ENCODE assay signal across 10 mouse cellular contexts in genomic region chr11:117617368-117617908, GRCm38 (mm10). TPM values are rescaled to one million over a fixed set of nuclear protein-coding genes. Genes with fewer than 3 reads are reported as not detected.
DNase-seq lines count a peak whose midpoint lies in the region; ATAC-seq and TF ChIP-seq lines count a peak whose summit lies in the region.
"Had no signal": no experiment of that assay in that cellular context is flagged by ENCODE, and none has a peak within 500 bp of the region (broad histone marks: within the 10 kb centered on the region; RNA-seq: fewer than 3 reads in every experiment).

No protein-coding gene starts in this region.

- WGBS in kidney, adult 2 months, result 19% methylated on average over 16 of the region's 16 CpGs
- 17% methylated on average over 16 of the region's 16 CpGs for WGBS in embryonic facial prominence, embryonic 15.5 days
- WGBS in intestine, embryonic 15.5 days, result 11% methylated on average over 16 of the region's 16 CpGs

- no peak for TF ChIP-seq POLR2A in kidney, adult 2 months (IDR thresholded peaks at IDR 0.05; ENCODE audit: low read depth, low read length)
- TF ChIP-seq POLR2A in myocyte (IDR thresholded peaks at IDR 0.05; ENCODE audit: insufficient read length, low read depth), result no peak

- TF ChIP-seq CTCF in kidney, adult 2 months (conservative IDR thresholded peaks at IDR 0.05; ENCODE audit: insufficient read depth, insufficient read length, low read depth, low read length), result no peak

- DNase-seq in kidney, adult 2 months, result peak; percentile 17
- no peak for DNase-seq in kidney, postnatal 36 days
- DNase-seq in layer of hippocampus, postnatal 10 days (ENCODE audit: low spot score in 2 of 2), result no peak
- DNase-seq in gastrocnemius, postnatal 36 days, result no peak
- DNase-seq: adrenal gland, adult 8-10 months; gastrocnemius, postnatal 10 days had no signal

- H3ac ChIP-seq in myocyte (ENCODE audit: control insufficient read depth, insufficient read length), result no peak overlapping the region

- peak overlapping the region; percentile 42 for H3K4me2 ChIP-seq in embryonic facial prominence, embryonic 15.5 days (replicated peaks)
- peak overlapping the region; percentile 44 for H3K4me2 ChIP-seq in intestine, embryonic 15.5 days (replicated peaks)
- H3K4me2 ChIP-seq in myocyte (ENCODE audit: low read depth), result peak overlapping the region; percentile 9

- ATAC-seq in embryonic facial prominence, embryonic 15.5 days (ENCODE audit: insufficient number of reproducible peaks, low FRiP score, low TSS enrichment, low read depth), result 0 out of 2 replicates have a peak, but pooled peaks have one; percentile 32
- no peak for ATAC-seq in intestine, embryonic 15.5 days
- ATAC-seq in cerebellum, adult (ENCODE audit: insufficient number of reproducible peaks, low FRiP score, low TSS enrichment), result no peak

- no peaks in the 10 kb centered on the region for H3K79me2 ChIP-seq in myocyte (ENCODE audit: control insufficient read depth, insufficient read depth)

- H3K9ac ChIP-seq in embryonic facial prominence, embryonic 15.5 days, result no peak overlapping the region
- H3K9ac ChIP-seq in intestine, embryonic 15.5 days, result no peak overlapping the region

- H3K4me3 ChIP-seq in kidney, adult 2 months (ENCODE audit: insufficient read depth, low read depth, low read length), result no peak overlapping the region
- H3K4me3 ChIP-seq in embryonic facial prominence, embryonic 15.5 days (replicated peaks), result peak overlapping the region; percentile 13; the same call in 1 of the 2 replicates
- H3K4me3 ChIP-seq in intestine, embryonic 15.5 days (replicated peaks), result no peak overlapping the region
- H3K4me3 ChIP-seq in myocyte, result no peak overlapping the region

- no peaks in the 10 kb centered on the region for H3K36me3 ChIP-seq in kidney, adult 2 months (ENCODE audit: control insufficient read depth, insufficient read depth, low read length)
- no peaks in the 10 kb centered on the region for H3K36me3 ChIP-seq in embryonic facial prominence, embryonic 15.5 days
- H3K36me3 ChIP-seq in intestine, embryonic 15.5 days, result no peaks in the 10 kb centered on the region
- H3K36me3 ChIP-seq in myocyte (ENCODE audit: control insufficient read depth, insufficient read depth), result no peaks in the 10 kb centered on the region

- intact Hi-C loops in gastrocnemius, postnatal 36 days (cut with DNase I), result no loop called here

- no peaks in the 10 kb centered on the region for H3K9me3 ChIP-seq in embryonic facial prominence, embryonic 15.5 days (replicated peaks)
- no peaks in the 10 kb centered on the region for H3K9me3 ChIP-seq in intestine, embryonic 15.5 days

- no peaks in the 10 kb centered on the region for H3K27me3 ChIP-seq in kidney, adult 2 months (replicated peaks; ENCODE audit: control insufficient read depth, insufficient read depth, low read length)
- H3K27me3 ChIP-seq in embryonic facial prominence, embryonic 15.5 days, result peaks cover 20% of the 10 kb centered on the region
- peaks cover 22% of the 10 kb centered on the region for H3K27me3 ChIP-seq in intestine, embryonic 15.5 days (replicated peaks)
- peaks cover 25% of the 10 kb centered on the region for H3K27me3 ChIP-seq in myocyte (ENCODE audit: control insufficient read depth, insufficient read depth, insufficient read length)

- no peak overlapping the region for H3K27ac ChIP-seq in kidney, adult 2 months (ENCODE audit: insufficient read depth, low read depth, low read length)
- H3K27ac ChIP-seq in embryonic facial prominence, embryonic 15.5 days (replicated peaks), result peak overlapping the region; percentile 66
- no peak overlapping the region for H3K27ac ChIP-seq in intestine, embryonic 15.5 days

- no peaks in the 10 kb centered on the region for H3K4me1 ChIP-seq in kidney, adult 2 months (ENCODE audit: control insufficient read depth, insufficient read depth, low read length)
- peaks cover 30% of the 10 kb centered on the region for H3K4me1 ChIP-seq in embryonic facial prominence, embryonic 15.5 days
- peaks cover 31% of the 10 kb centered on the region for H3K4me1 ChIP-seq in intestine, embryonic 15.5 days (replicated peaks)

TF ChIP-seq in myocyte, 11 proteins besides CTCF, POLR2A, EP300 and RAD21:
- TF ChIP-seq MAX (IDR thresholded peaks at IDR 0.05; ENCODE audit: low read depth), result no peak
- TF ChIP-seq MYOD1 (IDR thresholded peaks at IDR 0.05; ENCODE audit: control insufficient read depth in 1 of 3, insufficient read length in 2 of 3, low read depth in 2 of 3), result no peak
- no peak for TF ChIP-seq TCF12 (IDR thresholded peaks at IDR 0.05; ENCODE audit: insufficient read depth, poor library complexity, severe bottlenecking)
- TF ChIP-seq TCF3 (IDR thresholded peaks at IDR 0.05; ENCODE audit: insufficient read length, low read depth), result no peak
- no peak for TF ChIP-seq CEBPB (IDR thresholded peaks at IDR 0.05; ENCODE audit: insufficient read depth, poor library complexity, severe bottlenecking)
- TF ChIP-seq SRF (IDR thresholded peaks at IDR 0.05; ENCODE audit: control insufficient read depth, insufficient read length, low read depth), result no peak
- no peak for TF ChIP-seq E2F4 (IDR thresholded peaks at IDR 0.05; ENCODE audit: insufficient read depth)
- no peak for TF ChIP-seq USF1 (IDR thresholded peaks at IDR 0.05; ENCODE audit: low read depth)
- no peak for TF ChIP-seq POLR2AphosphoS2 (IDR thresholded peaks at IDR 0.05; ENCODE audit: insufficient read length, low read depth)
- TF ChIP-seq REST (IDR thresholded peaks at IDR 0.05; ENCODE audit: insufficient read depth, insufficient read length), result no peak
- no peak for TF ChIP-seq MYOG (IDR thresholded peaks at IDR 0.05; ENCODE audit: control insufficient read depth in 1 of 3, insufficient read depth in 1 of 3, insufficient read length in 2 of 3, low read depth in 2 of 3)

RNA-seq across cellular contexts. Expression of gene Tnrc6c, which starts 36.7 kb away (rescaled TPM):
- 14.9 and 16.8 TPM in 2 replicates for polyA plus RNA-seq in kidney, adult 2 months (2012; rRNA removed)
- 17.1 and 17.3 TPM in 2 replicates for polyA plus RNA-seq in embryonic facial prominence, embryonic 15.5 days (2015; fragmentation: Nextera tagmentation; extraction: Ambion mirVana)
- polyA plus RNA-seq in intestine, embryonic 15.5 days (2015; fragmentation: Nextera tagmentation; extraction: Ambion mirVana), result 9.6 TPM in 2 replicates
- 7.4 TPM for polyA plus RNA-seq in myocyte (2012; fragmentation: generic; extraction: Trizol)
- 10 to 100 TPM; 70.1 to 70.4 TPM for total RNA-seq in layer of hippocampus, postnatal 10 days (2021)
- 10 to 100 TPM; 15.0 to 19.6 TPM for total RNA-seq in gastrocnemius, postnatal 36 days (2021)
